Mouse (Mus musculus) limb, embryonic 14.5 days (tissue): Measurements from ENCODE around the gene Tubb4b. TPM values are rescaled to one million over a fixed set of nuclear protein-coding genes. Genes with fewer than 3 reads are reported as not detected.

Experiments used
- ATAC-seq: fragments of 200-750 bp; cut with Nextera tagmentation; 2 replicates; pipeline ENCODE4 v1.8.0; 2017; ENCODE audit warnings: low read depth, moderate number of reproducible peaks, moderate TSS enrichment; ENCODE audit not compliant: low FRiP score
- DNase-seq: peaks from one replicate; pipeline ENCODE4 v3.0.0-alpha.2; 2015; ENCODE audit warnings: low spot score
- H3K27ac ChIP-seq: fragments of 300-500 bp; sonication (generic); replicated peaks from 2 replicates; pipeline ENCODE4 v1.5.1; 2014; ENCODE audit warnings: low read depth, mild to moderate bottlenecking, low read length, moderate library complexity, mixed read lengths
- H3K27me3 ChIP-seq: fragments of 300-500 bp; sonication (generic); 2 replicates; pipeline ENCODE4 v1.6.1; 2014; ENCODE audit warnings: low read length, mixed read lengths; ENCODE audit not compliant: control insufficient read depth, insufficient read depth
- H3K36me3 ChIP-seq: fragments of 300-500 bp; sonication (generic); 2 replicates; pipeline ENCODE4 v1.6.1; 2014; ENCODE audit warnings: mild to moderate bottlenecking, low read length, moderate library complexity, mixed read lengths; ENCODE audit not compliant: control insufficient read depth, insufficient read depth
- H3K4me1 ChIP-seq: fragments of 300-500 bp; sonication (generic); 2 replicates; pipeline ENCODE4 v1.6.1; 2014; ENCODE audit warnings: antibody characterized with exemption, low read length, mixed read lengths; ENCODE audit not compliant: control insufficient read depth, insufficient read depth
- H3K4me2 ChIP-seq: fragments of 300-500 bp; sonication (generic); replicated peaks from 2 replicates; pipeline ENCODE4 v1.6.1; 2014; ENCODE audit warnings: low read depth, mild to moderate bottlenecking, low read length, moderate library complexity; ENCODE audit not compliant: severe bottlenecking
- H3K4me3 ChIP-seq: fragments of 300-500 bp; sonication (generic); replicated peaks from 2 replicates; pipeline ENCODE4 v1.5.1; 2014; ENCODE audit warnings: low read length
- H3K9ac ChIP-seq: fragments of 300-500 bp; sonication (generic); 2 replicates; pipeline ENCODE4 v1.6.1; 2014; ENCODE audit warnings: mild to moderate bottlenecking, low read depth, low read length, moderate library complexity; ENCODE audit not compliant: severe bottlenecking
- H3K9me3 ChIP-seq: fragments of 300-500 bp; sonication (generic); 2 replicates; pipeline ENCODE4 v1.6.1; 2016; ENCODE audit warnings: low read length; ENCODE audit not compliant: control insufficient read depth
- POLR2A ChIP-seq: fragments of 200-500 bp; IDR thresholded peaks from 2 replicates; pipeline ENCODE4 v1.8.0; 2012; ENCODE audit warnings: inconsistent platforms, mild to moderate bottlenecking, moderate library complexity, borderline replicate concordance; ENCODE audit not compliant: insufficient read depth, insufficient read length; ENCODE audit errors: extremely low read depth
- WGBS: fragments of 180-500 bp; shearing (Covaris S2); extraction: QIAGEN DNeasy Blood & Tissue Kit; methylation state at CpG from one replicate; pipeline ENCODE4 v1.1.7; 2014; 5-methylcytosine and 5-hydroxymethylcytosine counted together
- polyA plus RNA-seq, 2 experiments: library from polyadenylated mRNA; depleted of rRNA in 1 of 2; stranded (reverse) in 1 of 2; unstranded in 1 of 2; fragments of >200 nt; fragmentation: Nextera tagmentation in 1 of 2; extraction: Ambion mirVana in 1 of 2; gene quantifications; 2 replicates each; pipeline versions ENCODE4 v1.2.1 to v1.2.3; 2012 to 2014

Gene Tubb4b
- polyA plus RNA-seq, 2 experiments = 419 to 501 TPM

DNA sequence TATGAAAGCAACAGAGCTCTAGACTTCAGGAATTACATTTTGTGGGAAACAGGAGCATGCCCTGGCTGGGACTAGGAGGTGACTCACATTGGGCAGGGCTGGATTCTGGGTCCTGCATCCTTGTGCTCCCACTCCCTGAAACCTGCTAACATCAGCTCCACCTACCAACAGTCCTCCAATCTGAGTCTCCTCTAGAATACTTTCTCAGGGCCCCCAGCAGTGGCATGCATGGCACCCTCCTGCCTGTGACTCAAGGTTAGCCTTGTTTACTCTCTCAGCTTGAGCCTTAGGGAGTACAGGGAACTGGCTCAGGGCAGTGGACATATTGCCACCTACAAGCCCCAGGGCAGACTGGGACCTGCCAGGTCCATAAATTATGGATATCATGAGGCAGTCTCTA, 13.6 kb upstream of the Tubb4b start:
- H3K27me3 ChIP-seq = peaks cover 14% of the 10 kb centered on the region
- no peaks in the 10 kb centered on the region for H3K36me3 ChIP-seq
- H3K9me3 ChIP-seq = no peaks in the 10 kb centered on the region
- no peak overlapping the region for H3K9ac ChIP-seq
- DNase-seq (no peak), ATAC-seq (no peak)
- no peak overlapping the region for H3K4me2 ChIP-seq
- H3K4me1 ChIP-seq = peaks cover 12% of the 10 kb centered on the region; the same call in 1 of the 2 replicates
- no peak for TF ChIP-seq POLR2A
- no peak overlapping the region for H3K27ac ChIP-seq
- H3K4me3 ChIP-seq = no peak overlapping the region

DNA sequence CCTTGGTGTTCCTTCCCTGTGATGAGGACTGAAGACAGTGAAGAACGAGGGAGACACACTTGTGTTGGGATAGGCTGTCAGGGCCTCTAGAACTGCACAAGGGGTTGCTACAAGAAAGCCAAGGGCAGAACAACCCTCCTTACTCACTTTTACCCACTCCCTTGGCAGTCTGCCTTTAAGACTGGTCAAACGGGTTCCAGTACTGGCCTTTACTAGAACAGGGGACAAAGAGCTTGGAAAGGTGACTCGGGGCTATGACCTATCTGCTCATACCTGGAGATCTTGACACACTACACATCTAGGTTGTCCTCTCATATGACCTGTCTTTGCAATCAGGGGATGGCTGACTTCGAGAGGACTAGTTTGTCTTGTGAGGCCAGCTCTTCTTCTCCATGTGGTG, 13.0 kb upstream of the Tubb4b start:
- 53% methylated on average over 4 of the region's 4 CpGs for WGBS
- H3K27me3 ChIP-seq = peaks cover 8% of the 10 kb centered on the region
- H3K4me1 ChIP-seq = peaks cover 12% of the 10 kb centered on the region; the same call in 1 of the 2 replicates
- no peak overlapping the region for H3K4me2 ChIP-seq
- no peak for DNase-seq
- H3K4me3 ChIP-seq = no peak overlapping the region
- no peak overlapping the region for H3K27ac ChIP-seq
- TF ChIP-seq POLR2A = no peak
- no peak for ATAC-seq
- H3K36me3 ChIP-seq = no peaks in the 10 kb centered on the region
- H3K9me3 ChIP-seq = no peaks in the 10 kb centered on the region
- H3K9ac ChIP-seq = no peak overlapping the region

- H3K36me3 ChIP-seq = no peaks in the 10 kb centered on the region
- no peaks in the 10 kb centered on the region for H3K9me3 ChIP-seq
- H3K4me2 ChIP-seq = no peak within 1 kb of the TSS
- H3K27me3 ChIP-seq = peaks cover 6% of the 10 kb centered on the region
- no peak within 1 kb of the TSS for H3K4me3 ChIP-seq
- DNase-seq (no peak), ATAC-seq (no peak)
- no peak within 1 kb of the TSS for H3K27ac ChIP-seq
- no peak within 1 kb of the TSS for H3K9ac ChIP-seq
- H3K4me1 ChIP-seq = peaks cover 12% of the 10 kb centered on the region; the same call in 1 of the 2 replicates
- 37% methylated on average over 8 of the region's 8 CpGs for WGBS
- TF ChIP-seq POLR2A = no peak
Observed at GRCm38 (mm10) chr2:25236614-25237013, 12.1 kb upstream of the Tubb4b start, which contains the start of gene Rnf224. Rnf224 (minus strand) TSS chr2:25236787.

- Histone ChIP-seq H3K27ac (no peak overlapping the region), H3K4me2 (no peak overlapping the region), H3K9me3 (no peaks in the 10 kb centered on the region), H3K4me1 (no peaks in the 10 kb centered on the region), H3K36me3 (no peaks in the 10 kb centered on the region), H3K27me3 (no peaks in the 10 kb centered on the region), H3K9ac (no peak overlapping the region), H3K4me3 (no peak overlapping the region)
- ATAC-seq (no peak), DNase-seq (no peak)
- TF ChIP-seq POLR2A = no peak
- WGBS = 61% methylated on average over 5 of the region's 5 CpGs
Observed at GRCm38 (mm10) chr2:25234551-25235220, 10.2 kb upstream of the Tubb4b start.

GRCm38 (mm10) chr2:25234050-25234449, 9.5 kb upstream of the Tubb4b start, which contains the start of gene Slc34a3:
Slc34a3 (minus strand) TSS chr2:25234364.
- Histone ChIP-seq H3K4me1 (no peaks in the 10 kb centered on the region), H3K4me3 (no peak within 1 kb of the TSS), H3K9ac (no peak within 1 kb of the TSS), H3K36me3 (no peaks in the 10 kb centered on the region), H3K9me3 (no peaks in the 10 kb centered on the region), H3K27ac (no peak within 1 kb of the TSS), H3K27me3 (no peaks in the 10 kb centered on the region), H3K4me2 (no peak within 1 kb of the TSS)
- DNase-seq (no peak), ATAC-seq (no peak)
- 95% methylated on average over 3 of the region's 3 CpGs for WGBS
- no peak for TF ChIP-seq POLR2A
